Mouse (Mus musculus): Measurements from ENCODE around the gene Gja3.
"Not testable (repeated sequence)": the region's sequence is repeated elsewhere in the genome, so short reads cannot be mapped to it uniquely, and the experiment has no call there.

Gene Gja3

DNA sequence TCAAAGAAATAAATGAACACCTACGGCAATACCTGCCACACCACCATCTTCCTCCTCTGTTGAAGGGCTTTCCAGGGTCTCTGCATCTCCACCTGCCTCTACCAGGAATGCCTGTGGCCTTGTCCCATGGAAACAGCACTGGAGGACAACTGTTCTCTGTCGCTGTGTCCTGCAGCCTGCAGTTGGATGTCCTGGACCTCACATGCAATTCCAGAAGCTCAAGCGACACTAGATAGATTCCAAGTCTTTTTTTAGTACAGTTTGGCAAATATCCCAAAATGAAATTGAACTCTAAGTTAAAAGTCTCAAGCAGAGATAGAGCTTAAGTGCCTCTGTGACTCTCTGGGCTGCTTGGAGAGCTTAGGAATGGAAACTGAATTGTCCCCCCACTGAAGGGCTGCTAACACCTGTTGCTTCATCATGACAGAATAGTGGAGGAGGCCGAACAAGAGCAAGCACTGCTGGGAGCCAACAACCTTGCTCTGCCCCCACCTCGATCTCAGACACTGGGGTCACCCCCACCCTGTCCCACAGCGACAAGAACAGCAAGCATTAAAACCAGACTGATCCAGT lies 22.9 kb downstream of the Gja3 start:
- no peak for DNase-seq (ENCODE audit: low read depth)

DNA sequence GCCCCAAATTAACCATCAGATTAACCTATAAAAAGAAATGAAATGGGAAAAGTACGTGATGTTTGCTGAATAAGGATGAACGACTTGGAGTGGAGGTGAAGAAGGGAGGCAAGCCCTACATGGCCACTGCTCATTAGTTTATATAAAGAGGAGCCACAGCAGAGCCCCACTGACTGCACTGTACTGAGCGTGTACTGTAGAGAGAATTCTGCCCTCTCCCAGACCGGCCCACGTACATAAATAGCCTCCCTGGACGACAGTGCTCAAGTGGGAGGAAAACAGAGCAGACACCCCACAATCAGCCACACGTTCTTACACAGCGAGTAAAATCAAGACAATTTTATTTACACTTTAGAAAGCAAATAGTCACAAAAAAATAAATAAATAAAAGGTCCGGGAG lies 23.8 kb downstream of the Gja3 start:
- no peak for DNase-seq (ENCODE audit: low read depth)

DNA sequence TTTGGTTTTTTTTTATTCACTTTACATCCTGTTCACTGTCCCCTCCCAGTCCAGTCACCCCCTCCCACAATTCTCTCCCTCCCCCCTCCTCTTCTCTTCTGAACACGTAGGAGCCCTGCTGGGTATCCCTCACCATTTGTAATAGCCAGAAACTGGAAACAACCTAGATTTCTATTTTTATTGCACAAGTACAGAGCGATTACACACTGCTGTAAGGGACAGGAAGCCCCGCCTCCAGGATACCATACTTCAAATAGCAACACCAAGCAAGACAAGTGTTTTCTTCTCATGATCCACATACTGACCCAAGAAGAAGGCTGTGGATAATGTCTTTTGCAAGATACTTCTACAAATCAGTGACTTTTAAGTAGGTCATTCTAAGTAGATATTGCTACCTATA lies 25.1 kb downstream of the Gja3 start:
- DNase-seq (ENCODE audit: low read depth): no peak

DNA sequence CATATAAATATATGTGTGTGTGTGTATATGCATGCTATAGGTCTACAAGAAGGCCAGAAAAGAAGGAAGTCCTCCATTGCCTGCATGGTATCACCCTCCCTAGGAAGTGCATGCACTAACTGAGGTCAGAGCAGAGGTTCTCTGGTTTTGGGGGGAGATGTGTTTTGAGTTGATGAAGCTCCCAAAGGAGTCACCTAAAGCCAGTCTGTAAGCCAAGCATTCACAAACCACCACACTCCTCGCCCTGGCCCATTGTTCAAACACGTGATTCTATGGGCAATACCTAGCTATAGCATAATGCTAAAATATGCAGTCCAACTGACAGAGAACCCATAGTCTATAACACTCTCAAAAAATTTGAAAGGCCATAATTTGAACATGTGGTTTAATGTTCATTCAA lies 39.5 kb downstream of the Gja3 start:
- DNase-seq (ENCODE audit: low read depth): no peak

- DNase-seq (ENCODE audit: low read depth): not testable (repeated sequence)
Measured at GRCm38 (mm10) chr14:57016806-57017205, 41.1 kb downstream of the Gja3 start.

- no peak for DNase-seq (ENCODE audit: low read depth)
Measured at GRCm38 (mm10) chr14:56988621-56989020, 69.3 kb downstream of the Gja3 start.

All from induced T-regulatory cell, adult 2 months (primary cell).